Mouse (Mus musculus): Measurements from ENCODE around the gene Nomo1.

DNA sequence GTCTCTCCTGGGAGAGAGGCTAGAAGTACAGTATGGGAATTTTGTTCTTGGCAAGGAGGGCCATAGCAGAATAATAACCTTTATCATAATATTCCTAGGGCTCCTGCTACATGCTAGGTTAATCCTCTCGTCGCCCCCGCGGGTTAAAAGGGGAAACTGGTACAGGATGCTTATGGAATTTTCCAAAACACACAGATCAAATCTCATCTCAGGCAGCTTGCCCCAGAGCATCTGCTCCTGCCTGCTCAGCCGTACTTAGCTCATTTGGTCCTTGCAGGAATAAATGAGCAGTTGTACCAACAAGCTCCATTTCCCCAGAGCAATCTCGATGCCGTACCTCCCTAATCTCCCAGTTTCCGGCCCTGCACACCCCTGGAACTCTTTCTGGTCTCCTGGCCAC lies 98.3 kb downstream of the Nomo1 start:
- TF ChIP-seq POLR2A (IDR thresholded peaks at IDR 0.05; ENCODE audit: borderline replicate concordance, insufficient read depth, low read length) (peak; percentile 49; the same call in 1 of the 2 replicates), CTCF (IDR thresholded peaks at IDR 0.05; ENCODE audit: borderline replicate concordance, insufficient read depth, low read depth, low read length) (no peak)
